Mouse (Mus musculus) leukemia stem cell, adult 10-12 weeks (primary cell): ENCODE measurements around the gene Ears2. TPM values are rescaled to one million over a fixed set of nuclear protein-coding genes. Genes with fewer than 3 reads are reported as not detected.

ENCODE experiments used
- polyA plus RNA-seq: library from polyadenylated mRNA; stranded (reverse); fragments of >175 nt; gene quantifications from 2 replicates; pipeline ENCODE4 v1.2.3, GENCODE M21; 2012; ENCODE audit warnings: low replicate concordance

The Ears2 gene
- 8.2 and 12.2 TPM in 2 replicates for polyA plus RNA-seq

GRCm38 (mm10) chr7:122066945-122067516, at the start of gene Ears2, which contains the start of gene Ubfd1:
Gene Ears2 (minus strand): TSS chr7:122067263.
Gene Ubfd1 (plus strand): TSS chr7:122067175.

GRCm38 (mm10) chr7:122101747-122102244, 34.7 kb upstream of the Ears2 start, which contains the start of gene Ndufab1:
Gene Ndufab1 (minus strand): TSS chr7:122101886.

GRCm38 (mm10) chr7:122020667-122021354, 46.3 kb downstream of the Ears2 start, which contains the start of gene Gga2:
Gene Gga2 (minus strand): TSS chr7:122021222.

Other genes with a start within 250 kb of the Ears2 start
- 0.19 TPM in 1 of 2 replicates, not detected in the other for gene Scnn1b, start 202.2 kb downstream of the Ears2 start, polyA plus RNA-seq
- gene Cog7, start 85.6 kb downstream of the Ears2 start, polyA plus RNA-seq, result 5.0 and 6.4 TPM in 2 replicates
- gene Gga2, start 46.0 kb downstream of the Ears2 start, polyA plus RNA-seq, result 71.3 and 115 TPM in 2 replicates
- 19.6 and 43.1 TPM in 2 replicates for gene Ubfd1, start 88 bp downstream of the Ears2 start, polyA plus RNA-seq
- gene Ndufab1, start 34.6 kb upstream of the Ears2 start, polyA plus RNA-seq, result 807 and 1,445 TPM in 2 replicates
- 1.7 and 2.3 TPM in 2 replicates for gene Palb2, start 65.7 kb upstream of the Ears2 start, polyA plus RNA-seq
- gene Dctn5, start 65.8 kb upstream of the Ears2 start, polyA plus RNA-seq, result 4.3 TPM in 2 replicates
- 91.3 and 152 TPM in 2 replicates for gene Plk1, start 92.2 kb upstream of the Ears2 start, polyA plus RNA-seq
- not detected in 2 replicates for gene Ern2, start 118.9 kb upstream of the Ears2 start, polyA plus RNA-seq
- 0.24 TPM in 2 replicates for gene Chp2, start 152.2 kb upstream of the Ears2 start, polyA plus RNA-seq
- 8.0 and 8.4 TPM in 2 replicates for gene Prkcb, start 221.5 kb upstream of the Ears2 start, polyA plus RNA-seq